Mouse (Mus musculus): ENCODE measurements around the gene Pla2g4a. TPM values are rescaled to one million over a fixed set of nuclear protein-coding genes. Genes with fewer than 3 reads are reported as not detected.
A peak's percentile ranks its signal among the peaks of the same experiment; 100 is the strongest.

Pla2g4a gene
- 1.0 TPM in 2 replicates for total RNA-seq (2014; rRNA removed)
- polyA plus RNA-seq (2015; fragmentation: Nextera tagmentation; extraction: Ambion mirVana) = 0.98 and 1.1 TPM in 2 replicates

- ATAC-seq = peak; percentile 40; the same call in 1 of the 2 replicates
- TF ChIP-seq CTCF (IDR thresholded peaks at IDR 0.05; ENCODE audit: low read depth) = no peak
- Histone ChIP-seq H3K4me1 (ENCODE audit: insufficient read depth) (no peaks in the 10 kb centered on the region), H3K36me3 (ENCODE audit: insufficient read depth) (no peaks in the 10 kb centered on the region), H3K9me3 (ENCODE audit: low read length) (no peaks in the 10 kb centered on the region), H3K27ac (ENCODE audit: low read depth, low read length) (no peak within 1 kb of the TSS), H3K27me3 (ENCODE audit: insufficient read depth, low read length) (no peaks in the 10 kb centered on the region), H3K4me2 (ENCODE audit: low read depth) (peak within 1 kb of the TSS; percentile 47), H3K9ac (no peak within 1 kb of the TSS), H3K4me3 (ENCODE audit: low read depth, low read length) (peak within 1 kb of the TSS; percentile 25)
- 25% methylated on average over 15 of the region's 15 CpGs for WGBS
- DNase-seq = peak; percentile 14
Observed at GRCm38 (mm10) chr1:149960734-149961424, at the start of gene Pla2g4a. Gene Pla2g4a (minus strand): TSS chr1:149961290.

GRCm38 (mm10) chr1:150010629-150010979 is 49.5 kb upstream of the Pla2g4a start:
- no peak overlapping the region for H3K9ac ChIP-seq
- ATAC-seq = no peak
- no peak overlapping the region for H3K4me3 ChIP-seq (ENCODE audit: low read depth, low read length)
- TF ChIP-seq CTCF (IDR thresholded peaks at IDR 0.05; ENCODE audit: low read depth) = no peak
- no peak for DNase-seq
- H3K4me1 ChIP-seq (ENCODE audit: insufficient read depth) = no peaks in the 10 kb centered on the region
- WGBS = 48% methylated on average over 4 of the region's 4 CpGs
- no peak overlapping the region for H3K4me2 ChIP-seq (ENCODE audit: low read depth)
- H3K9me3 ChIP-seq (ENCODE audit: low read length) = no peaks in the 10 kb centered on the region
- H3K27me3 ChIP-seq (ENCODE audit: insufficient read depth, low read length) = no peaks in the 10 kb centered on the region
- H3K27ac ChIP-seq (ENCODE audit: low read depth, low read length) = no peak overlapping the region
- H3K36me3 ChIP-seq (ENCODE audit: insufficient read depth) = no peaks in the 10 kb centered on the region

DNA sequence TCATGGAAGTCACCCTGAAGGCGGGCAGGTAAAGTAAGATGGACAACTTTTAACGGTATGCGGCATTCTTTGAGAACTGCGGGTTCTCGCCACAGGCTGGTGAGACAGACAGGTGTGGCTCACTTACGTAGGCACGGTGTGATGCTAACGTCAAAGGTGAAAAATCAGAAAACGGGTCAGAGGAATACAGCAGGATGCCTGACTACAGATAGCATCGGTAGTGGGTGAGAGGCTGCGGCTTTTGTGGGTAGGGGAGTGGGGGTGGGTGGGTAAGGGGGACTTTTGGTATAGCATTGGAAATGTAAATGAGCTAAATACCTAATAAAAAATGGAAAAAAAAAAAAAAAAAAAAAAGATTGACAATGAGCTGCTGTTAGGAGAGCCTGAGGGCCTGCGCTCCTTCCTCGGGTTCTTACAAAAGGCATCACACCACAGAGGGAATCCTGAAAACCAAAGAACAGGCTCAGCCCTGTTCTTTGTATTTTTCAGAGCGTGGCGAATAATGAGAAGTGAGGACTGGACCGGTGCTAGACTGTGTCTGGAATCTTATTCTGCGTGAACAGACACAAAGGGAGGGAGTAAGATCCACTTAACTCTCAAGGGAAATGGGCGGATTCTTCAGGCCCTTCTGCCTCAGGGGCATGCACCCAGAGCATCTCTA is 49.0 kb upstream of the Pla2g4a start:
- DNase-seq = no peak
- Histone ChIP-seq H3K27me3 (ENCODE audit: insufficient read depth, low read length) (no peaks in the 10 kb centered on the region), H3K4me1 (ENCODE audit: insufficient read depth) (no peaks in the 10 kb centered on the region), H3K27ac (ENCODE audit: low read depth, low read length) (no peak overlapping the region), H3K36me3 (ENCODE audit: insufficient read depth) (no peaks in the 10 kb centered on the region), H3K9me3 (ENCODE audit: low read length) (no peaks in the 10 kb centered on the region), H3K4me3 (ENCODE audit: low read depth, low read length) (no peak overlapping the region), H3K9ac (no peak overlapping the region), H3K4me2 (ENCODE audit: low read depth) (no peak overlapping the region)
- peak; percentile 34; the same call in 1 of the 2 replicates for ATAC-seq
- WGBS = 64% methylated on average over 18 of the region's 18 CpGs
- no peak for TF ChIP-seq CTCF (IDR thresholded peaks at IDR 0.05; ENCODE audit: low read depth)

- no peak overlapping the region for H3K4me2 ChIP-seq (ENCODE audit: low read depth)
- no peaks in the 10 kb centered on the region for H3K27me3 ChIP-seq (ENCODE audit: insufficient read depth, low read length)
- no peak overlapping the region for H3K27ac ChIP-seq (ENCODE audit: low read depth, low read length)
- DNase-seq (no peak), ATAC-seq (no peak)
- no peaks in the 10 kb centered on the region for H3K9me3 ChIP-seq (ENCODE audit: low read length)
- 90% methylated on average over 9 of the region's 9 CpGs for WGBS
- H3K36me3 ChIP-seq (ENCODE audit: insufficient read depth) = no peaks in the 10 kb centered on the region
- H3K4me3 ChIP-seq (ENCODE audit: low read depth, low read length) = no peak overlapping the region
- H3K9ac ChIP-seq = no peak overlapping the region
- no peak for TF ChIP-seq CTCF (IDR thresholded peaks at IDR 0.05; ENCODE audit: low read depth)
- H3K4me1 ChIP-seq (ENCODE audit: insufficient read depth) = no peaks in the 10 kb centered on the region
Observed at GRCm38 (mm10) chr1:150009134-150009533, 48.0 kb upstream of the Pla2g4a start.

GRCm38 (mm10) chr1:149975626-149976025 is 14.5 kb upstream of the Pla2g4a start:
- ATAC-seq (no peak), DNase-seq (no peak)
- H3K27me3 ChIP-seq (ENCODE audit: insufficient read depth, low read length) = no peaks in the 10 kb centered on the region
- 59% methylated on average over 1 of the region's 1 CpGs for WGBS
- no peak overlapping the region for H3K27ac ChIP-seq (ENCODE audit: low read depth, low read length)
- H3K9me3 ChIP-seq (ENCODE audit: low read length) = no peaks in the 10 kb centered on the region
- no peak overlapping the region for H3K4me2 ChIP-seq (ENCODE audit: low read depth)
- no peaks in the 10 kb centered on the region for H3K4me1 ChIP-seq (ENCODE audit: insufficient read depth)
- H3K9ac ChIP-seq = no peak overlapping the region
- no peak for TF ChIP-seq CTCF (IDR thresholded peaks at IDR 0.05; ENCODE audit: low read depth)
- no peak overlapping the region for H3K4me3 ChIP-seq (ENCODE audit: low read depth, low read length)
- no peaks in the 10 kb centered on the region for H3K36me3 ChIP-seq (ENCODE audit: insufficient read depth)

DNA sequence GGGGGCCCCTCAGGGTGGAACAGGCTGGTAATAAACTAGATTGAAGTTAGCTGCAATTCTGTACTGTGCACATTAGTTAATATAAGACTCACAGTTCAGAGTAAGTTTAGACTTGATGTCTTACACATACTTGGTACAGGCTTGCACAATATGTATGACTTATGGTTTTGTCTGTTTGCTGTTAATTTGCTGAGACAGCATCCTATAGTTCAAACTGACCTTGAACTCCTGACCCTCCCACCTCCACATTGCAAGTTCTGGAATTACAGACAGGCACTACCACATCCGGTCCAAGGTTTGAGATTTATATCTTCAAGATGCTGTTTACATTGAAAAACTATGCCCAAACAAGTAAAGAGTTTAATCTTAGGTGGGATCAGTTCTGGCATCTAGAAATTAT is 4.7 kb upstream of the Pla2g4a start:
- Histone ChIP-seq H3K4me2 (ENCODE audit: low read depth) (no peak overlapping the region), H3K9me3 (ENCODE audit: low read length) (no peaks in the 10 kb centered on the region), H3K4me1 (ENCODE audit: insufficient read depth) (no peaks in the 10 kb centered on the region), H3K9ac (no peak overlapping the region), H3K27ac (ENCODE audit: low read depth, low read length) (no peak overlapping the region), H3K36me3 (ENCODE audit: insufficient read depth) (no peaks in the 10 kb centered on the region), H3K27me3 (ENCODE audit: insufficient read depth, low read length) (no peaks in the 10 kb centered on the region), H3K4me3 (ENCODE audit: low read depth, low read length) (no peak overlapping the region)
- no peak for TF ChIP-seq CTCF (IDR thresholded peaks at IDR 0.05; ENCODE audit: low read depth)
- ATAC-seq (no peak), DNase-seq (no peak)
- WGBS = 98% methylated on average over 1 of the region's 1 CpGs
